8 mouse cellular contexts compared by ENCODE assay signal in the genomic region with DNA sequence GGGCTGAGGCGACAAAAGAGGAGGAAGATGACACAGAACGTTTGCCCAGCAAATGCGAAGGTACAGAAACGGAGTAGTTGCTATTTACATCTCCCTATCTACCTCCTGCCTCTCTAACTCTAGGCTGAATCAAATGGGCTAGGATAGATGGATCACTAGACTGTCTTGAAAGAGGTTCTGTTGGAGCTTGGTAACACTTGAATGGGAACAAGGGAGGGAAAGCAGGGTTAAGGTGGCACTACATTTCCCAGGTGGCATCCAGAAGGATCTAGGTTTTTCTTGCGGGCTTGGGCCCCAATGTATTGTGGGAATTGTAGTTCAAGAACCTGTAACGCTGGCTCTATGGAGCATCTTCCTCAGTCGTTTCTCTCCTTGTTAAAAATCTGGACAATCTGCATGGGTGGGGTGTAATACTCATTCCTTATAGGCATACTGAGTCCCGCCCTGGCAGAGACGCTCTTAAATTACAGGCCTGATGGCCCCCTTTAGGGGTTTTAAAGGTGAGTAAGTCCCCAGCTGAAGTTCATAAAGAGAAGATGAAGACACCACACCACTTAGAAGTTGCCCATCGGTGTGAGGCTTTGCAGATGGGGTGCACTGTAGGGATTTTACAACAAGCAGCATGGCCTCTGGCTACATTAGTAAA. TPM values are rescaled to one million over a fixed set of nuclear protein-coding genes. Genes with fewer than 3 reads are reported as not detected.
DNase-seq lines count a peak whose midpoint lies in the region; ATAC-seq lines count a peak whose summit lies in the region.

No protein-coding gene starts in this region.

- intact Hi-C loops in left cerebral cortex, postnatal 14 days (cut with DNase I) = loop anchor here (1.0 kb wide), 2 partner anchors 11 to 26 kb away; partner anchors contain the start of gene Cops6

- DNase-seq in ovary, adult 18-20 months (ENCODE audit: low spot score) = peak; percentile 59
- DNase-seq in ovary, postnatal 10 days (ENCODE audit: low spot score) = no peak
- DNase-seq in embryo, embryonic 10 days (ENCODE audit: low spot score) = peak; percentile 85
- DNase-seq in gastrocnemius, postnatal 10 days = peak; percentile 29
- peak; percentile 78 to 84 for DNase-seq in left cerebral cortex, postnatal 14 days (ENCODE audit: low spot score in 2 of 2)
- DNase-seq in right cerebral cortex, postnatal 36 days (ENCODE audit: low spot score in 2 of 2) = peak; percentile 71 to 82

- ATAC-seq in inflammation-experienced regulatory T-cells, adult 6 months = peak; percentile 89
- ATAC-seq in megakaryocyte progenitor cell, adult 5-6 weeks (replicated peaks; ENCODE audit: poor library complexity) = peak; percentile 83

RNA-seq across cellular contexts. Expression of gene Cnpy4, which starts 0.5 kb away (rescaled TPM):
- total RNA-seq in gastrocnemius, postnatal 10 days (2021) = 10 to 100 TPM in 1 of 2 experiments, 1 to 10 TPM in 1; 8.9 to 11.8 TPM
- 10 to 100 TPM; 49.4 to 55.0 (median 54.5) TPM for polyA plus RNA-seq in inflammation-experienced regulatory T-cells, adult 6 months (2017; shearing (Covaris generic))
- 10 to 100 TPM; 17.2 to 18.0 TPM for total RNA-seq in left cerebral cortex, postnatal 14 days (2021)
- total RNA-seq in megakaryocyte progenitor cell, adult 5-6 weeks (2015) = 28.7 and 30.1 TPM in 2 replicates
- 45.8 and 59.3 TPM in 2 replicates for total RNA-seq in megakaryocyte progenitor cell, adult 5-6 weeks (2017)

RNA-seq across cellular contexts. Expression of gene Taf6, which starts 0.5 kb away (rescaled TPM):
- 10 to 100 TPM; 25.4 to 25.7 TPM for total RNA-seq in gastrocnemius, postnatal 10 days (2021)
- 10 to 100 TPM; 56.3 to 64.3 (median 58.1) TPM for polyA plus RNA-seq in inflammation-experienced regulatory T-cells, adult 6 months (2017; shearing (Covaris generic))
- total RNA-seq in left cerebral cortex, postnatal 14 days (2021) = 10 to 100 TPM; 33.0 to 35.8 TPM
- 23.2 and 29.5 TPM in 2 replicates for total RNA-seq in megakaryocyte progenitor cell, adult 5-6 weeks (2015)
- total RNA-seq in megakaryocyte progenitor cell, adult 5-6 weeks (2017) = 34.0 and 43.8 TPM in 2 replicates

RNA-seq across cellular contexts. Expression of gene Mblac1, which starts 6.3 kb away (rescaled TPM):
- total RNA-seq in gastrocnemius, postnatal 10 days (2021) = 1 to 10 TPM; 2.7 to 3.5 TPM
- under 1 TPM in 1 of 3 experiments, not detected in 2; 0.55 TPM for polyA plus RNA-seq in inflammation-experienced regulatory T-cells, adult 6 months (2017; shearing (Covaris generic))
- 10 to 100 TPM; 10.1 to 12.8 TPM for total RNA-seq in left cerebral cortex, postnatal 14 days (2021)
- 6.9 and 7.1 TPM in 2 replicates for total RNA-seq in megakaryocyte progenitor cell, adult 5-6 weeks (2015)
- total RNA-seq in megakaryocyte progenitor cell, adult 5-6 weeks (2017) = 9.4 and 10.0 TPM in 2 replicates

RNA-seq across cellular contexts. Expression of gene Mcm7, which starts 15.6 kb away (rescaled TPM):
- total RNA-seq in gastrocnemius, postnatal 10 days (2021) = 10 to 100 TPM; 20.2 to 27.7 TPM
- 10 to 100 TPM; 47.6 to 94.8 (median 56.4) TPM for polyA plus RNA-seq in inflammation-experienced regulatory T-cells, adult 6 months (2017; shearing (Covaris generic))
- 10 to 100 TPM; 11.8 to 14.2 TPM for total RNA-seq in left cerebral cortex, postnatal 14 days (2021)
- 239 and 250 TPM in 2 replicates for total RNA-seq in megakaryocyte progenitor cell, adult 5-6 weeks (2015)
- 395 and 444 TPM in 2 replicates for total RNA-seq in megakaryocyte progenitor cell, adult 5-6 weeks (2017)

RNA-seq across cellular contexts. Expression of gene Ap4m1, which starts 16.0 kb away (rescaled TPM):
- 10 to 100 TPM in 1 of 2 experiments, 1 to 10 TPM in 1; 9.9 to 16.0 TPM for total RNA-seq in gastrocnemius, postnatal 10 days (2021)
- 1 to 10 TPM; 4.9 to 7.5 (median 7.4) TPM for polyA plus RNA-seq in inflammation-experienced regulatory T-cells, adult 6 months (2017; shearing (Covaris generic))
- 10 to 100 TPM; 21.6 to 24.8 TPM for total RNA-seq in left cerebral cortex, postnatal 14 days (2021)
- 14.3 and 15.9 TPM in 2 replicates for total RNA-seq in megakaryocyte progenitor cell, adult 5-6 weeks (2015)
- 34.1 and 36.9 TPM in 2 replicates for total RNA-seq in megakaryocyte progenitor cell, adult 5-6 weeks (2017)
